Mouse (Mus musculus) embryonic facial prominence, embryonic 15.5 days (tissue): ENCODE data around the gene Vars. TPM values are rescaled to one million over a fixed set of nuclear protein-coding genes. Genes with fewer than 3 reads are reported as not detected.
A peak's percentile ranks its signal among the peaks of the same experiment; 100 is the strongest.
"Not testable (repeated sequence)": the region's sequence is repeated elsewhere in the genome, so short reads cannot be mapped to it uniquely, and the experiment has no call there.

Source experiments
- ATAC-seq: fragments of 200-750 bp; cut with Nextera tagmentation; 2 replicates; pipeline ENCODE4 v1.8.0; 2017; ENCODE audit warnings: low read depth, moderate TSS enrichment; ENCODE audit not compliant: insufficient number of reproducible peaks, low FRiP score, low TSS enrichment
- H3K27ac ChIP-seq: fragments of 300-500 bp; sonication (generic); replicated peaks from 2 replicates; pipeline ENCODE4 v1.5.1; 2015; ENCODE audit warnings: mild to moderate bottlenecking, inconsistent platforms
- H3K27me3 ChIP-seq: fragments of 300-500 bp; sonication (generic); 2 replicates; pipeline ENCODE4 v1.6.1; 2015; ENCODE audit warnings: inconsistent platforms
- H3K36me3 ChIP-seq: fragments of 300-500 bp; sonication (generic); 2 replicates; pipeline ENCODE4 v1.6.1; 2015; ENCODE audit warnings: mild to moderate bottlenecking, inconsistent platforms
- H3K4me1 ChIP-seq: fragments of 300-500 bp; sonication (generic); 2 replicates; pipeline ENCODE4 v1.6.1; 2015; ENCODE audit warnings: inconsistent platforms
- H3K4me2 ChIP-seq: fragments of 300-500 bp; sonication (generic); replicated peaks from 2 replicates; pipeline ENCODE4 v1.6.1; 2015; ENCODE audit warnings: mild to moderate bottlenecking, inconsistent platforms
- H3K4me3 ChIP-seq: fragments of 300-500 bp; sonication (generic); replicated peaks from 2 replicates; pipeline ENCODE4 v1.5.1; 2015; ENCODE audit warnings: mild to moderate bottlenecking, inconsistent platforms
- H3K9ac ChIP-seq: fragments of 300-500 bp; sonication (generic); 2 replicates; pipeline ENCODE4 v1.6.1; 2015; ENCODE audit warnings: inconsistent platforms
- H3K9me3 ChIP-seq: fragments of 300-500 bp; sonication (generic); replicated peaks from 2 replicates; pipeline ENCODE4 v1.6.1; 2016; ENCODE audit warnings: inconsistent platforms
- WGBS: fragments of 180-500 bp; shearing (Covaris S2); methylation state at CpG from one replicate; pipeline ENCODE4 v1.1.7; 2015; 5-methylcytosine and 5-hydroxymethylcytosine counted together
- polyA plus RNA-seq: library from polyadenylated mRNA; unstranded; fragments of >200 nt; fragmentation: Nextera tagmentation; extraction: Ambion mirVana; gene quantifications from 2 replicates; pipeline ENCODE4 v1.2.1, GENCODE M21; 2015

Gene Vars
- polyA plus RNA-seq, 1 experiment from 2014 or later: 108 TPM

DNA sequence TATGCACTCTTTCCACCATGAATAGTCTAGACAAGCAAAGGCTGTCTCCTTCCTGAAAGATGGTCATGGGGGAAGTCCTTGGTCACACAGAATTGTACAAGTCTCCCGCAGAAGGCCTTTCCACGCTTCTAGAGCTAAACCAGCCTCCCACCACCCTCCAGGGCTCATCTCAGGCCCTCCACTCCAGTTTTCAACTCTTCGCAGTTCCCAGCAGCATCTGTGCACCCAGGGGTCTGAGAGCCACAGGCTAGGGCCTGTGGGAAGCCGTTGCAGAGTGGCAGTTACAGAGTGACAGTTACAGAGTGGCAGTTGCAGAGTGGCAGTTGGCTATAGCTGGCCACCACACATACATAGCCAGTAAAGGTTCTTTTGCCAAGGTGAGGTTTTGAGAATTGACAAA is 4.9 kb upstream of the Vars start:
- H3K4me2 ChIP-seq, H3K9me3 ChIP-seq, H3K4me3 ChIP-seq, H3K27me3 ChIP-seq, ATAC-seq, H3K9ac ChIP-seq, H3K27ac ChIP-seq: not testable (repeated sequence)
- H3K36me3 ChIP-seq: peaks cover 27% of the 10 kb centered on the region
- peaks cover 27% of the 10 kb centered on the region for H3K4me1 ChIP-seq
- 93% methylated on average over 4 of the region's 4 CpGs for WGBS

DNA sequence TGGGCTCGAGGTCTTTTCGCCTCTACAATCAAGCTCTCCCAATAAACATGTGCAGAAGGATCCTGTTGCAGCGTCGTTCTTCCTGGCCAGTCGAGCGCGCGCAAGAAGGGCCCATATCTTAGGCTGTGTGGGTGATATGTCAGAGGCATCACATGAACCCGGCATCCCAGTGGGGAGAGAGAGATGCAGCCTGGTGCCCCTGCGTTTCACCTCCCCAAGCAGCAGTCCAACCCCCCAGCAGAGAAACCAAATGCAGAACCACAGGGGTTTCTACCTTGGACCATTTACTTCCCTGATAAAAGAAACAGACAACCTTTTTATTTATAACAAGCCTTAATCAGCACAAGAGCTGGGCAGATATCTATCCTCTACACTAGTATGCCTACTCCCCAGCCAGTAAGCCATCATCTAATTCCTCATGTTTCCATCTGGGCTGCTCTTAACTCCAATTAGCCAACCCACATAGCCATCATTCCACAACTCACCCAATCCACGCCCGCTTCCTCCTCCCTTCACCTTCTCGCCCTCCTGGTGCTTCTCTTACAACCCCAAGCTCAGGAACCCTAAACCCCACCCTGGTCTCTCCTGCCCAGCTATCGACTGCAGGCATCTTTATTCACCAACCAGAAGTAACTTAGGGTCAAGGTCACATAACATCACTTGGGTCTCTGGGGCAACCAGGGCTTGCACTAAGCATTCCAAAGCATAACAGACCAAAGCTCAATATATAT is 4.2 kb upstream of the Vars start:
- Histone ChIP-seq H3K4me1 (peaks cover 27% of the 10 kb centered on the region), H3K9me3 (no peaks in the 10 kb centered on the region), H3K9ac (no peak overlapping the region), H3K27me3 (no peaks in the 10 kb centered on the region), H3K4me2 (no peak overlapping the region), H3K27ac (no peak overlapping the region), H3K36me3 (peaks cover 22% of the 10 kb centered on the region), H3K4me3 (no peak overlapping the region)
- WGBS: 90% methylated on average over 13 of the region's 14 CpGs
- no peak for ATAC-seq

GRCm38 (mm10) chr17:34997142-34997483 is 3.7 kb upstream of the Vars start:
- WGBS: 92% methylated on average over 5 of the region's 5 CpGs
- Histone ChIP-seq H3K4me2 (no peak overlapping the region), H3K9me3 (no peaks in the 10 kb centered on the region), H3K9ac (no peak overlapping the region), H3K36me3 (peaks cover 22% of the 10 kb centered on the region), H3K27me3 (no peaks in the 10 kb centered on the region), H3K4me3 (no peak overlapping the region), H3K27ac (no peak overlapping the region), H3K4me1 (peaks cover 31% of the 10 kb centered on the region)
- ATAC-seq: no peak

DNA sequence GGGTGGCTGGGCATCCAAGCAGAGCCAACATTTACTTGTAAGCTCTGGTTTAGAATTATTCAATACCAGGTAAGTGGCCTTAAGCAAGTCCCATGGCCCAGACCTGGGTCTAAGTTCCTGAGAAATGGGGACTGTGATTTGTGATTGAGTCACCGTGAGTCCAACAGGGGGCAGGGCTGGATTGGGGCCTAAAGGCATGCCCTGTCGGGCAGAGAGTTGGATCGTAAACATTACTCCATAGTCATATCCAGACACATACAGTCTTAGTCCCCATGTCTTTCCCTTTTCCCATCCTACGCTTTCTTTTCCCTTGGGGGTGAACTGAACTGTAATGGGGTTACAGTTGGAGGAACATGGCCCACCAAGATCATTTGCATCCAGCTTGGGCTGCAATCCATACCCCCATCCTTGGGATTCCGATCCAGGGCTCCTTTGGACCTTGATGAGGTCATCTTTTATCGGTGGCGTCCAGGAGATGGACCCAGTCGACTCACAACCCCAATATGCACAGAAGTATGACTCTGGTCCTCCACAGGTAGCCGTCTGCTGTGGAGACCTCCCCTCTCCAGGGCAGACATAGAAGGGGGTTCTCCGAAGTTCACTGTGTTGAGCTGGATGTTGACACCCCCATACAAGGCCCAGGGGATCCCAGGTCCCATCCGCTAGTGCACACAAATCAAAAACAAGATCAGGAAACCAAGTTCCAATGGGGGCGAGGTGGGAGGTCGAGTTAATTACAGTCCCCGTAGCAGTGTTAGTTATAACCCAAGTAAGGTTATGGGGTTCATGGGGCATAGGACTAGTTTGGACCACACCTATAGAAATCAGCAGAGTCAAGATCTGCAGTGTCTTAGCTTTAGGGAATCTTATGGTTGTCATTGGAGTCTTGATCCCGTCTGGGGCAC is 2.0 kb upstream of the Vars start:
- WGBS: 90% methylated on average over 15 of the region's 15 CpGs
- Histone ChIP-seq H3K27me3 (no peaks in the 10 kb centered on the region), H3K4me1 (peaks cover 44% of the 10 kb centered on the region), H3K9me3 (no peaks in the 10 kb centered on the region), H3K4me3 (peak overlapping the region; percentile 89; the same call in 1 of the 2 replicates), H3K27ac (peak overlapping the region; percentile 79; the same call in 1 of the 2 replicates), H3K9ac (no peak overlapping the region), H3K4me2 (peak overlapping the region; percentile 95), H3K36me3 (peaks cover 19% of the 10 kb centered on the region)
- no peak for ATAC-seq

- peaks cover 44% of the 10 kb centered on the region for H3K4me1 ChIP-seq
- H3K4me2 ChIP-seq: peak overlapping the region; percentile 95
- WGBS: 14% methylated on average over 30 of the region's 32 CpGs
- H3K9me3 ChIP-seq, H3K27me3 ChIP-seq, ATAC-seq: not testable (repeated sequence)
- peaks cover 31% of the 10 kb centered on the region for H3K36me3 ChIP-seq
- H3K27ac ChIP-seq: peak overlapping the region; percentile 97
- peak overlapping the region; percentile 89 for H3K4me3 ChIP-seq
- H3K9ac ChIP-seq: peak overlapping the region; percentile 93
Observed at GRCm38 (mm10) chr17:34999871-35000716, 693 bp upstream of the Vars start.

- WGBS: under 1% methylated on average over 35 of the region's 35 CpGs
- no peak for ATAC-seq
- Histone ChIP-seq H3K9me3 (no peaks in the 10 kb centered on the region), H3K4me2 (peak overlapping the region; percentile 95), H3K36me3 (peaks cover 42% of the 10 kb centered on the region), H3K4me3 (peak overlapping the region; percentile 89), H3K27ac (peak overlapping the region; percentile 97), H3K9ac (peak overlapping the region; percentile 93), H3K27me3 (no peaks in the 10 kb centered on the region), H3K4me1 (peaks cover 41% of the 10 kb centered on the region)
Observed at GRCm38 (mm10) chr17:35001452-35002152, 815 bp downstream of the Vars start.

- no peak for ATAC-seq
- peak overlapping the region; percentile 95 for H3K4me2 ChIP-seq
- H3K27me3 ChIP-seq: no peaks in the 10 kb centered on the region
- H3K9ac ChIP-seq: peak overlapping the region; percentile 93
- 6% methylated on average over 12 of the region's 12 CpGs for WGBS
- no peaks in the 10 kb centered on the region for H3K9me3 ChIP-seq
- H3K4me1 ChIP-seq: peaks cover 39% of the 10 kb centered on the region
- peaks cover 46% of the 10 kb centered on the region for H3K36me3 ChIP-seq
- peak overlapping the region; percentile 89 for H3K4me3 ChIP-seq
- peak overlapping the region; percentile 97 for H3K27ac ChIP-seq
Observed at GRCm38 (mm10) chr17:35002153-35002865, 1.5 kb downstream of the Vars start.

GRCm38 (mm10) chr17:35003022-35003838 is 2.4 kb downstream of the Vars start:
- H3K4me3 ChIP-seq: peak overlapping the region; percentile 89
- no peak for ATAC-seq
- 63% methylated on average over 9 of the region's 9 CpGs for WGBS
- no peaks in the 10 kb centered on the region for H3K27me3 ChIP-seq
- no peak overlapping the region for H3K9ac ChIP-seq
- no peaks in the 10 kb centered on the region for H3K9me3 ChIP-seq
- peak overlapping the region; percentile 95 for H3K4me2 ChIP-seq
- H3K36me3 ChIP-seq: peaks cover 50% of the 10 kb centered on the region
- peaks cover 37% of the 10 kb centered on the region for H3K4me1 ChIP-seq
- H3K27ac ChIP-seq: peak overlapping the region; percentile 97; the same call in 1 of the 2 replicates

GRCm38 (mm10) chr17:35004075-35004717 is 3.4 kb downstream of the Vars start:
- ATAC-seq: no peak

More at GRCm38 (mm10) chr17:35004075-35004717, 3.4 kb downstream of the Vars start:
- WGBS: 92% methylated on average over 17 of the region's 17 CpGs
- Histone ChIP-seq H3K27me3 (no peaks in the 10 kb centered on the region), H3K36me3 (peaks cover 51% of the 10 kb centered on the region), H3K4me2 (no peak overlapping the region), H3K9me3 (no peaks in the 10 kb centered on the region), H3K27ac (no peak overlapping the region), H3K4me1 (peaks cover 27% of the 10 kb centered on the region), H3K4me3 (no peak overlapping the region), H3K9ac (no peak overlapping the region)
